Mouse (Mus musculus) gastrocnemius, postnatal 4 days (tissue): Measurements from ENCODE around the gene Timp2. TPM values are rescaled to one million over a fixed set of nuclear protein-coding genes. Genes with fewer than 3 reads are reported as not detected.

Source experiments
- DNase-seq, 2 experiments: peaks; one replicate each; pipeline ENCODE4 v3.0.0; 2021 to 2022; ENCODE audit warnings: low spot score in 2 of 2, mixed read lengths in 2 of 2
- total RNA-seq, 2 experiments: library from RNA; stranded (reverse); gene quantifications; 2 replicates each; pipeline ENCODE4 v1.2.3; 2021

Gene Timp2
- total RNA-seq, 2 experiments from 2014 or later: 211 to 244 TPM

- DNase-seq: no peak
Measured at GRCm38 (mm10) chr11:118371876-118372275, 16.3 kb upstream of the Timp2 start.

GRCm38 (mm10) chr11:118369657-118370056 is 14.1 kb upstream of the Timp2 start:
- DNase-seq: no peak

- no peak for DNase-seq
Measured at GRCm38 (mm10) chr11:118369251-118369650, 13.7 kb upstream of the Timp2 start.

- DNase-seq: no peak
Measured at GRCm38 (mm10) chr11:118368330-118368729, 12.8 kb upstream of the Timp2 start.

GRCm38 (mm10) chr11:118366559-118366958 is 11.0 kb upstream of the Timp2 start:
- no peak for DNase-seq

GRCm38 (mm10) chr11:118366108-118366507 is 10.6 kb upstream of the Timp2 start:
- DNase-seq: no peak

- DNase-seq: peak; percentile 52 to 73
Measured at GRCm38 (mm10) chr11:118365171-118365570, 9.6 kb upstream of the Timp2 start.

GRCm38 (mm10) chr11:118364021-118364420 is 8.5 kb upstream of the Timp2 start:
- no peak for DNase-seq

- peak; percentile 45 to 65 for DNase-seq
Measured at GRCm38 (mm10) chr11:118362971-118363518, 7.5 kb upstream of the Timp2 start.

- DNase-seq: no peak
Measured at GRCm38 (mm10) chr11:118362501-118362900, 7.0 kb upstream of the Timp2 start.

GRCm38 (mm10) chr11:118360907-118361341 is 5.4 kb upstream of the Timp2 start:
- DNase-seq: no peak

- DNase-seq: no peak
Measured at GRCm38 (mm10) chr11:118360491-118360890, 5.0 kb upstream of the Timp2 start.

GRCm38 (mm10) chr11:118355205-118355604 is 335 bp downstream of the Timp2 start:
- peak; percentile 90 to 94 for DNase-seq

GRCm38 (mm10) chr11:118354636-118355191 is 826 bp downstream of the Timp2 start:
- peak; percentile 59 to 62 for DNase-seq

- DNase-seq: no peak
Measured at GRCm38 (mm10) chr11:118349494-118349893, 6.0 kb downstream of the Timp2 start.

- peak in 1 of 2 experiments; percentile 63 for DNase-seq
Measured at GRCm38 (mm10) chr11:118348877-118349276, 6.7 kb downstream of the Timp2 start.

GRCm38 (mm10) chr11:118348419-118348818 is 7.1 kb downstream of the Timp2 start:
- no peak for DNase-seq

- no peak for DNase-seq
Measured at GRCm38 (mm10) chr11:118347911-118348310, 7.6 kb downstream of the Timp2 start.

GRCm38 (mm10) chr11:118347391-118347790 is 8.1 kb downstream of the Timp2 start:
- no peak for DNase-seq

GRCm38 (mm10) chr11:118346395-118347096 is 9.0 kb downstream of the Timp2 start:
- DNase-seq: no peak

GRCm38 (mm10) chr11:118345693-118346092 is 9.8 kb downstream of the Timp2 start:
- DNase-seq: no peak

- DNase-seq: no peak
Measured at GRCm38 (mm10) chr11:118343629-118344028, 11.9 kb downstream of the Timp2 start.
